Mouse (Mus musculus) hindlimb bud, embryonic 11.5 days (tissue): ENCODE results near the gene Btnl2.
"Not testable (repeated sequence)": the region's sequence is repeated elsewhere in the genome, so short reads cannot be mapped to it uniquely, and the experiment has no call there.

ENCODE experiments used
- DNase-seq: peaks from one replicate; pipeline ENCODE4 v3.0.0-alpha.2; 2012; ENCODE audit warnings: low read depth, low spot score; ENCODE audit errors: extremely low spot score

The Btnl2 gene

GRCm38 (mm10) chr17:34354539-34354938, at the start of gene Btnl2:
TSS of gene Btnl2 (plus strand) at chr17:34354822.
- DNase-seq: no peak

- peak; percentile 78 for DNase-seq
These were observed 49.1 kb upstream of the Btnl2 start, which contains the start of gene H2-Eb1 for GRCm38 (mm10) chr17:34305380-34306030. TSS of gene H2-Eb1 (plus strand) at chr17:34305867.

- no peak for DNase-seq
These were observed 48.2 kb upstream of the Btnl2 start for GRCm38 (mm10) chr17:34306407-34306806.

- DNase-seq: no peak
These were observed 47.4 kb upstream of the Btnl2 start for GRCm38 (mm10) chr17:34307216-34307615.

GRCm38 (mm10) chr17:34308161-34308560, 46.5 kb upstream of the Btnl2 start:
- DNase-seq: no peak

DNA sequence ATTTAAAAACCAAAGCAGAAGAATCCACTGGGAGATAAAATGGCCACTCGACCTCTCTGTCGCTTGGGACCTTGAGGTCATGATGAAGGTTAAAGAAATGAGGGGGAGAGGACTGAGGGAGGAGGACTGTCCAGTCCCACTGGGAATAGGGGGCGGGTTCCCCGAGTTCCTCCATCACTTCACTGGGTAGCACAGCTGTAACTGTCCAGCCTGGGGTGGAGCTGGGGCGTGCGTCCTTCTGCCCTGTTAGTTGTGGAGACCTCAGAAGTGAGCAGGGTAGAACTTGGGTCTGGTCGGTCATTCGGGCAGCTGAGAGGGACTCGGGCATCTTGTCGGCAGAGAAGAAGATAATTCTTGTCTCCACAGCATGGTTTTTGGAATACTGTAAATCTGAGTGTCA, 45.4 kb upstream of the Btnl2 start:
- no peak for DNase-seq

DNA sequence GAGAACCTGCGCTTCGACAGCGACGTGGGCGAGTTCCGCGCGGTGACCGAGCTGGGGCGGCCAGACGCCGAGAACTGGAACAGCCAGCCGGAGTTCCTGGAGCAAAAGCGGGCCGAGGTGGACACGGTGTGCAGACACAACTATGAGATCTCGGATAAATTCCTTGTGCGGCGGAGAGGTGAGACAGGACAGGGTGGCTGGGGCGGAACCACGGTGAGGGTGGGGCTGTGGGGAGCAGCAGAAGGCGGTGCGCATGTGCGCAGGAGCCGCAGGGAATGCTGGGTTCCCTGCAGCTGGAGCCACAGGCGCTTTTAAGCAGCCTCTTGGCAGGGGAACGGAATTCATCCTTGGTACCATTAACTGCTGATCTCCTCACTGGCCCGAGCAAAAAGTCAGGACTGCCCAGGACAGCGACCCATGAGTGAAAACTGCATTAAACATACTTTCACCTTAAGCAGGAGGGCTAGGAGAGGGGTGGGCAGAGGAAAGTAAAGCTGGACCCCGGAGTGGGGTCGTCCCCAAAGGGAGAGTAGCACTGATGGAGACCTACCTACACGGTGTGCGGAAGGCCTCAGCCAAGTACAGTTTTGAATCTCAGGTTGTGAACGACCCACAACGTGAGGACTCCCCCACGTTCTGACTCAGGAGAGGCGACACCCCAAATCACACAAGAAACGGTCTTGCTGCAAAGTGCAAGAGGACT, 44.8 kb upstream of the Btnl2 start:
- DNase-seq: no peak

GRCm38 (mm10) chr17:34310526-34310925, 44.1 kb upstream of the Btnl2 start:
- not testable (repeated sequence) for DNase-seq

GRCm38 (mm10) chr17:34312185-34312584, 42.4 kb upstream of the Btnl2 start:
- no peak for DNase-seq

DNA sequence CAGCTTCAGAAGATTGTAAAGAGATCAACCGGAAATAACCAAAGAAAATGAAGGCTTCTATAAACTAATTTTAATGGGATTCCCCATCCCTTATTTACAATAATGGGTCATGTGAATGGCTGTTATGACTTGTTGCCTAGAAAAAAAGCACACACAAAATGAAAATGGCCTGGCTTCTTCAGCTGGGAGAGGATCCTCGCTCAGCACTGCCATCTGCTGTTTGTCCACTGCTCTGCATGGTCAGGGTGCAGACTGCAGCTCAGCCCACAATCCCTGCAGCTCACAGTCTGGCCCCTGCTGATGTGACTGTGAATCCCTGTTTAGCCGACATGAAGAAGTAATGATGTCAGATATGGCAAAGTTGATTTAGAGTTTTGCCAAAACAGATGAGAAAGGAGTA, 41.2 kb upstream of the Btnl2 start:
- peak; percentile 26 for DNase-seq

- DNase-seq: no peak
These were observed 40.3 kb upstream of the Btnl2 start for GRCm38 (mm10) chr17:34314286-34314685.

GRCm38 (mm10) chr17:34315512-34315911, 39.1 kb upstream of the Btnl2 start:
- DNase-seq: no peak

GRCm38 (mm10) chr17:34316697-34317096, 37.9 kb upstream of the Btnl2 start:
- no peak for DNase-seq

GRCm38 (mm10) chr17:34317275-34317674, 37.3 kb upstream of the Btnl2 start:
- DNase-seq: no peak

- no peak for DNase-seq
These were observed 29.2 kb upstream of the Btnl2 start, which contains the start of gene H2-Eb2 for GRCm38 (mm10) chr17:34325436-34325835. TSS of gene H2-Eb2 (plus strand) at chr17:34325665.

DNA sequence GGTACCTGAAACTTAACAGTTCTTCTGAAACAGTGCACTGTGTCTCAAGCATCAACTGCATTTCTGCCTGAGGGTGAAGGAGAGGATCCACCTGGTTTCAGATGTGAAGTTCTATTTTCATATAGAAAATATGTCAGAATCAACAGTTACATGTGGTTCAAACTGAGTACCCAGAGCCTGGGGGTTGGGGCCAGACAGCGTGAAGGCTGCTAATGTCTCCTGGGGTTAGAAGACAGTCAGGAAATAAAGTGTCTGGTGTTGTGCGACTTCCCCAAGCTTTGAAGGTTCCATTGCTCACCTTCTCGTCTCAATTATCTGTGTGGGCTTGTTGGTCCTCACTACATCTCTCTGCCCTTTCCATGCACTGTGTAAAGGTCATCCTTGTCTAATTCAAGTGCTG, 28.2 kb upstream of the Btnl2 start:
- no peak for DNase-seq

DNA sequence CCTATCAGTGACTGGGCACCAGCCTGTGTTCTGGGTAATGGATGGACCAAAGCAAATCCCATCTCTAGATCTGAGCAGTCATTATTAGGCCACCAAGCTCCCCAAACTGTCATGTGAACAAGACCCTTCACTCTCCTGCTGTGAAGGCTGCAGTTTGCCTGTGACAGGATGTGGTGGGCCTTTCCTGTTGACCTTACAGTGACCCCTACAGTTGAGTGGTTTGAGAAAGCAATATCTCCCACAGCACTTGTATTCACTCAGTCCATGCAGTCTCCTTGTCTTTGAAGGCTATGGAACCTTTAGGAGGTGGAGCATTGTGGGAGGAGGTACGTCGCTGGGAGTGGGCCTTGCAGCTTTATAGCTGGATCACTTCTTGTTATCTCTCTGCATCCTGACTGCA, 24.8 kb upstream of the Btnl2 start:
- DNase-seq: no peak

DNA sequence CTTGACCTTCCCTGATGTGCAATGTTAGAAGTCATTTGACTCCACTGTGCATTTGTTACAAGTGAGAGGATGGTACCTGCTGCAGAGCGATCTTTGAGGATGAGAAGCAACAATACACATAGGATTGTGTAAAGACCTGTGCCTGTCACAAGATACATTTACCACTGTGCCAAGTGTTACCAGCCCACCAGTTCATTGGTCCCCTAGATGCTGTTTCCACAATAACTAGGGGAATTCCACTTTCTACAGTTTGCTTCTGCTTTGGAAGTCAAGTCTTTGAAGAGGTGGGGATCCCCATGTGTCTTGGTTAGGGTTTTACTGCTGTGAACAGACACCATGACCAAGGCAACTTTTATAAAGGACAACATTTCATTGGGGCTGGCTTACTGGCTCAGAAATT, 23.4 kb upstream of the Btnl2 start:
- no peak for DNase-seq

- no peak for DNase-seq
These were observed 13.8 kb upstream of the Btnl2 start for GRCm38 (mm10) chr17:34340619-34341402.

GRCm38 (mm10) chr17:34344882-34345281, 9.7 kb upstream of the Btnl2 start:
- DNase-seq: no peak

DNA sequence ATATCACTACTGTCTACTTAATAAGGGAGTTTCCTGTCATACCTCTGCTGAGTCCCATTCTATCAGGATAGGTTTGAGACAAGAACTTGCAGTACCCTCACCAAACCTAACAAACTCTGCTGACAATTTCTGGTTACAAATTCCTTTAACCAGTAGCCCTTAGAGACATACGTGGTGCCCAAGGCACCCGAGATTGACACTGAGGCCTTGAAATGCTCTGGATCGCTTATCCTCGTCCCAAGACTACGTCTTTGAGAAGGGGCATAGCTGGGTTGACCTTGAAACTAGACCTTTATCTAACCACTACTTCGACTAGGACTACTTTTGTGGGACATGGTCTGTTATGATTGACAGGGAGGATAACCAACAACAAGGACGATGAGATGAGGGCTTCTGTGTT, 9.1 kb upstream of the Btnl2 start:
- DNase-seq: no peak

GRCm38 (mm10) chr17:34346041-34346440, 8.6 kb upstream of the Btnl2 start:
- DNase-seq: no peak
